Mouse (Mus musculus) bone marrow macrophage, adult 2 months (primary cell): Measurements from ENCODE around the gene A430078G23Rik.

Experiments used
- CTCF ChIP-seq: IDR thresholded peaks from 2 replicates; pipeline ENCODE4 v1.5.1; 2012; ENCODE audit warnings: low read depth, mild to moderate bottlenecking, low read length, moderate library complexity
- POLR2A ChIP-seq: IDR thresholded peaks from 2 replicates; pipeline ENCODE4 v1.6.1; 2012; ENCODE audit warnings: mild to moderate bottlenecking, low read depth, low read length, borderline replicate concordance

DNA sequence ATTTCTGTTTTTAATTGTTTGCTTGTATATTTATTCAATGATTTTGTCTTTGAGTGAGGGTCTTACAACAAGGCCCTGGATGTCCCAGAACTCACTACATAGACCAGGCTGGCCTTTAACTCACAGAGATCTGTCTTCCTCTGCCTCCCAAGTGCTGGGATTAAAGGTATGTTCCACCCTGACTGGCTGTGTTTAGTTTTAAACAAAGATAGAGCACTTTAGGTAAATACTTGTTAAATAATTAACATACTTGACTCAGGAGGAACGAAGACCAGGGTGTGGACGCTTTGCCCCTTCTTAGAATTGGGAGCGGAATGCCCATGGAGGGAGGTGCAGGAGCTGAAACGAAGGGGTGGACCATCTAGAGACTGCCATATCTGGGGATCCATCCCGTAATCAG lies 36.6 kb upstream of the A430078G23Rik start:
- no peak for TF ChIP-seq CTCF
- TF ChIP-seq POLR2A, result no peak
